Mouse (Mus musculus) cerebellum, adult 2 months (tissue): ENCODE results near the gene Phf11d.

Source experiments
- CTCF ChIP-seq: fragments of 200-500 bp; IDR thresholded peaks from 2 replicates; pipeline ENCODE4 v1.5.1; 2011; ENCODE audit warnings: low read depth, mild to moderate bottlenecking, control low read depth, low read length, moderate library complexity, borderline replicate concordance; ENCODE audit not compliant: insufficient read depth
- POLR2A ChIP-seq: fragments of 200-500 bp; IDR thresholded peaks from 2 replicates; pipeline ENCODE4 v1.6.1; 2011; ENCODE audit warnings: low read length, control low read depth, borderline replicate concordance; ENCODE audit not compliant: insufficient read depth

GRCm38 (mm10) chr14:59389532-59389931 is 24.3 kb upstream of the Phf11d start:
- no peak for TF ChIP-seq POLR2A
- TF ChIP-seq CTCF, result no peak
